Mouse (Mus musculus) left cerebral cortex, adult 6 months (tissue): ENCODE results near the gene Slf2. TPM values are rescaled to one million over a fixed set of nuclear protein-coding genes. Genes with fewer than 3 reads are reported as not detected.

Experiments used
- long read RNA-seq, 2 experiments: library from polyadenylated mRNA; unstranded; transcript quantifications; one replicate each; pipeline ENCODE4 v2.0.0; 2019 to 2020
- polyA plus RNA-seq: library from polyadenylated mRNA; unstranded; fragments of <200 nt; fragmentation: Nextera tagmentation; gene quantifications from 2 replicates; pipeline ENCODE4 v1.2.3, GENCODE M21; 2021

Gene Slf2
- 5.7 and 7.7 TPM in 2 replicates for polyA plus RNA-seq
- long read RNA-seq, experiment 1, full-length matches to known transcripts: 3 of 30 reads
- long read RNA-seq, experiment 1, partial matches to known transcripts: 24 of 30 reads
- long read RNA-seq, experiment 1, other reads (novel, unspliced or antisense): 3 of 30 reads
- long read RNA-seq, experiment 2, full-length matches to known transcripts: 2 of 22 reads
- long read RNA-seq, experiment 2, partial matches to known transcripts: 8 of 22 reads
- long read RNA-seq, experiment 2, other reads (novel, unspliced or antisense): 12 of 22 reads

DNA sequence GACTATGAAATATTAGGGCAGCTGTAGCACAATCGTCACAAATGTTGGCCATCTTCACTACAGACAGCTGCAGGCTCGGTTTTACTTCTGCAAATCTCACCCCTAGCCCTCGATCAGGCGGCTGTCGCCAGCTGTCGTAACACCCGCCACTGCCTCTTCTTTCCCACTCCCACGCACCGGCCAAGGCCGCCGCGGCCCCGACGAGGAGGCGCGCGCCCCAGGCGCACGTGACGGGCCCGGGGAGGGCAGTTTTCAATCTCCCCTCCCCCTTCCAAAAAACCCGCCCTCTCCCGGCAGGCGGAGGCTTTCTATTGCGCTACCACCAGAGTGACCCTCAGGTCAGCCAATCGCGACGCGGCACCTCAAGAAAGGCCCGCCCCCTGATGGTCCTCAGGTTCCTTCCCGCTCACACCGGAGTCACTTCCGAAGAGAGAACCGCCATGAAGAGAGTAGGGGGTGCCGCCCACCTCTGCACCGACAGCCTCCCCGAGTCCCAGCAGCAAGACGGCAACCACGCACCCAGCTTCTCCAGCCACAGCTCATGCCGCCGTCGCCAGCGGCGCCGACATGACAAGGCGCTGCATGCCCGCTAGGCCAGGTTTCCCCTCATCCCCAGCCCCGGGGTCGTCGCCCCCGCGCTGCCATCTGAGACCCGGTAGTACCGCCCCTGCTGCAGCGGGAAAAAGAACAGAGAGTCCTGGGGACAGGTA lies at the start of gene Slf2:
TSS of gene Slf2 (plus strand) at position 408 of the 710 bp plus-strand sequence.

DNA sequence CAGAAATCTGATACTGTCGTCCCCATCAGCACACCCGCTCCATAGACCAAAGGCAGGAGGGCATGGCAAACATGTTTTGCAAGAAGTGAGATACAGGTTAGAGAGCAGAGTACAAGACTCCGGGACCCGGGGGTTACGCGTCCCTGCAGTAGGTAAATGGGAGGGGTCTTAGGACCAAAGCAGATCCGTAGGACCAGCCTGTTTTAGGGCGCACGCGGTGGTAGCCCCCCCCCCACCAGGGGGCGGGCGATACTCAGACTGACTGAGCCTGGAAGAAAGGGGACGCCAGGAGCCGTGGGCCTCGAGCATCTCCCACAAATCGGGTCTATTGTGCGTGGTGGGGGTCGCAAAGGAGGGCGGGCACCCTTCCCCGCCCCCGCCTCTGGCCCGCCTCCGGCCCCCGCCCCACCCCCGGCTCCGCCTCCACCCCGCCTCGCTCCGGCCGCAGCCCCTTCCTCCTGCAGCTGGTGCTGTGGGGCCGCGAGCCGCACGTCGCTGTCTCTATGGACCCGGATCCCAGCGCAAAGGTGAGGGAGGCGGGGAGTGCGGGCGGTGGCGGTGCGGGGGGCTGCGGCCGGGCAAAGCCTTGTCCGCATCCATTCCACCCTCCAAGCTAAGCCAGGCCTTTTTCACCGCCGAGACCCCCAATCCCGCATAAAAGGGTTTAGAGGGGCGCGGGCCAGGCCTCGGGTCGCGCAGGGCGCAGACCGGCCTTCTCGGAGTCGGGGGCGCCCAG lies 58.0 kb downstream of the Slf2 start, which contains the start of gene Sema4g:
TSS of gene Sema4g (plus strand) at position 271 of the 736 bp plus-strand sequence.

DNA sequence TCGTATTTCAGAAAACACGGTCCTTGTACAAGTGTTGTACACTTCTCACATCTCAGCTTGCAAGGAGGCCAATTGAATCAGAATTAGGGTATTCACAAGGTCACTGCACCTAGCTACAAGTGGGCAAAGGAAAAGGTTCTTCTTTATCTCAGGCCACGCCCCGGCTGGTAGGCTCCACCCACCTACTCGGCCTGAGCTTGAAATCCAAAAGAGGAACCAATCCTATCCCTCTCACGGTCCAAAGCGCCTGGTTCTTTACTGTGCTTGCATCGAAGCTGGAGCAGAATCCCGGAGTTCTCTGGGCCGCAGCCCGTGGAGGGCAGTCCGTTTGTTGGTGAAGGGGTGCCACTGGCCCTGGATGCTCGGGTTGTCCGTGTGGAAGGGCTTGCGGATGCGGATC lies 74.5 kb downstream of the Slf2 start, which contains the start of gene Twnk:
TSS of gene Twnk (plus strand) at position 220 of the 400 bp plus-strand sequence.

DNA sequence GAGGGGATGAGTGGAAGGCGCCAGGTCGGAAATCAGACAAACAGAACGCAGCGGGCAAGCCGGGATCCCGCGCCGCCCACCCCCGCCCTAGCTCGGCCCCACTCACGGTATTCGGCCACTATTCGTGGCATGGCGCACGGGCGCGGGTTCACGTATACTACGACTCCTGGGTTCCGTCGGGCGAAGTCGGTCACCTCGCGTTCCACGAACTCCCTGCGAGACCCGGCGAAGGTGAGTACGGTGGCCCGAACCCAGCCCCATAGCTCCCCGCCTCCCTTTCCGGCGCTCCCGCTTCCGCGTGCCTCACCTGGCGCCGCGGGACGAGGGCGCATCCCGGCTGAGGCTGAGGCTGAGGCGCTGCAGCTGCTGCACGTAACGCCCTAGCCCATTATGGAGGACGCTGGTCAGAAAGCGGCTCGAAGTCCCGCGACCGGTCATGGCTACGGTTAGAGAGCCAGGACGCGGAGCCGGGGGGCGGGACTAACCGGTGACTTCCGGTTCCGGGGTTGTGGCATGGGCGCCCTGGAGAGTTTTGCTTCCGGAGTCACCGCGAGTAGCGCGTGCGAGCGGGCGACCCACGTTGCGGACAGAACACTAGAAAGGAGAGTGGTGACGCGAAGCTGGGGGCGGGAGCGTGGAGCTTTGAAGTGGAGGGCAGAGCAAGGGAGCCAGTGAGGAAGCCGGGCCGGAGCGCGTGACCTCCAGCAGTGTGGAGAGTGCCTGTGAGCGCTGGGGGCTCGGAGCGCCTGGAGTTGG lies 75.2 kb downstream of the Slf2 start, which contains the start of gene Mrpl43:
TSS of gene Mrpl43 (minus strand) at position 486 of the 756 bp plus-strand sequence.

DNA sequence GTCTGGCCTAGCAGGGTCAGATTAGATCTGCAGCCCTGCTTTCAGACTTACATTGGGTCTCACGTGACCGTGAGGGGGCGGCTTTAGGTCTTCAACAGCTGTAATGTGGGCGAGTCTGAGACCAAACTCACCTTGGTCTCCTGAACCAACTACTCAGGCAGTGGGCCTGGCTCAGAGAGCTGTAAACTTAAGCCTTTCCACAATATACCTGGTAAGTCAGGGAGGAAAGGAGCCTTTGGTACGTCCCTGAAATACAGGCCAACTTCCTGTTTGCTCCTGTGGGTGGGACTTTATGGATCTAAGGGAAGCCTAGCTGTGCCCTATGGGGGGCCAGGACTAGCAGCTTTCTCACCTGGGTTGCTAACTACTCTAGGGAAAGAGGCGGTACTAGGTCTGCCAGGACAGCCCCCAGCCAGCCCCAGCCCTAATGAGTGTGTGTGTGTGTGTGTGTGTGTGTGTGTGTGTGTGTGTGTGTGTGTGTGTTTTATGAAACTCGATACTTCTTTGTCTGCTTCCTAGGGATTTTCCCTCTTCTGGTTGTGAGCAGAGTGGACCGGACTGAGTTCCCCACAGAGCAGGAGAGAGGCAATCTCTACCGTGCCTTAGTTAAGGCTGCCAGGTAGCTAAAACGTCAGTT lies 83.5 kb downstream of the Slf2 start, which contains the start of gene Lzts2:
TSS of gene Lzts2 (plus strand) at position 80 of the 637 bp plus-strand sequence.

Other genes starting within 250 kb of the Slf2 start
- gene Pax2, start 175.1 kb upstream of the Slf2 start, polyA plus RNA-seq: 0.06 and 0.16 TPM in 2 replicates
- gene Sema4g, start 58.0 kb downstream of the Slf2 start, polyA plus RNA-seq: 1.3 and 2.4 TPM in 2 replicates
- 7.2 and 8.9 TPM in 2 replicates for gene Twnk, start 74.5 kb downstream of the Slf2 start, polyA plus RNA-seq
- 91.6 and 91.7 TPM in 2 replicates for gene Mrpl43, start 75.3 kb downstream of the Slf2 start, polyA plus RNA-seq
- 12.8 and 21.9 TPM in 2 replicates for gene Lzts2, start 83.3 kb downstream of the Slf2 start, polyA plus RNA-seq
- gene Pdzd7, start 114.6 kb downstream of the Slf2 start, polyA plus RNA-seq: 0.33 and 1.2 TPM in 2 replicates
- 67.6 and 69.9 TPM in 2 replicates for gene Sfxn3, start 116.4 kb downstream of the Slf2 start, polyA plus RNA-seq
- gene Kazald1, start 144.1 kb downstream of the Slf2 start, polyA plus RNA-seq: 26.8 and 26.9 TPM in 2 replicates
- not detected in 2 replicates for gene Tlx1, start 219.5 kb downstream of the Slf2 start, polyA plus RNA-seq